Mouse (Mus musculus) kidney, embryonic 16.5 days (tissue): ENCODE data around the gene Maml2. TPM values are rescaled to one million over a fixed set of nuclear protein-coding genes. Genes with fewer than 3 reads are reported as not detected.

Experiments
- ATAC-seq: fragments of 200-750 bp; cut with Nextera tagmentation; 2 replicates; pipeline ENCODE4 v1.8.0; 2017; ENCODE audit warnings: moderate TSS enrichment; ENCODE audit not compliant: low FRiP score, low TSS enrichment
- H3K27ac ChIP-seq: fragments of 300-500 bp; sonication (generic); 2 replicates; pipeline ENCODE4 v1.5.1; 2014; ENCODE audit warnings: low read length
- H3K27me3 ChIP-seq: fragments of 300-500 bp; sonication (generic); 2 replicates; pipeline ENCODE4 v1.6.1; 2014; ENCODE audit warnings: low read length, control low read depth, mixed read lengths; ENCODE audit not compliant: insufficient read depth
- H3K36me3 ChIP-seq: fragments of 300-500 bp; sonication (generic); 2 replicates; pipeline ENCODE4 v1.6.1; 2014; ENCODE audit warnings: low read length, control low read depth, mixed read lengths; ENCODE audit not compliant: insufficient read depth
- H3K4me1 ChIP-seq: fragments of 300-500 bp; sonication (generic); 2 replicates; pipeline ENCODE4 v1.6.1; 2014; ENCODE audit warnings: low read length, control low read depth, mixed read lengths; ENCODE audit not compliant: insufficient read depth
- H3K4me2 ChIP-seq: fragments of 300-500 bp; sonication (generic); replicated peaks from 2 replicates; pipeline ENCODE4 v1.6.1; 2014; ENCODE audit warnings: low read depth, low read length
- H3K4me3 ChIP-seq: fragments of 300-500 bp; sonication (generic); 2 replicates; pipeline ENCODE4 v1.5.1; 2014; ENCODE audit warnings: mild to moderate bottlenecking, low read length
- H3K9ac ChIP-seq: fragments of 300-500 bp; sonication (generic); replicated peaks from 2 replicates; pipeline ENCODE4 v1.6.1; 2014; ENCODE audit warnings: low read length
- H3K9me3 ChIP-seq: fragments of 300-500 bp; sonication (generic); 2 replicates; pipeline ENCODE4 v1.6.1; 2016; ENCODE audit warnings: low read length, control low read depth
- WGBS: fragments of 180-500 bp; shearing (Covaris S2); extraction: QIAGEN DNeasy Blood & Tissue Kit; methylation state at CpG from one replicate; pipeline ENCODE4 v1.1.7; 2014; 5-methylcytosine and 5-hydroxymethylcytosine counted together
- polyA plus RNA-seq: library from polyadenylated mRNA; unstranded; fragments of >200 nt; fragmentation: Nextera tagmentation; extraction: Ambion mirVana; gene quantifications from 2 replicates; pipeline ENCODE4 v1.2.1, GENCODE M21; 2015

Gene Maml2
- 10.0 and 12.0 TPM in 2 replicates for polyA plus RNA-seq

GRCm38 (mm10) chr9:13297668-13298512, at the start of gene Maml2:
Gene Maml2, plus strand, starts transcription at chr9:13297957.
- H3K4me1 ChIP-seq = peaks cover 54% of the 10 kb centered on the region
- peak within 1 kb of the TSS; percentile 83 for H3K9ac ChIP-seq
- peak within 1 kb of the TSS; percentile 99 for H3K4me2 ChIP-seq
- no peaks in the 10 kb centered on the region for H3K36me3 ChIP-seq
- peak within 1 kb of the TSS; percentile 71 for H3K4me3 ChIP-seq
- H3K27ac ChIP-seq = peak within 1 kb of the TSS; percentile 83
- H3K27me3 ChIP-seq = no peaks in the 10 kb centered on the region
- ATAC-seq = peak; percentile 66
- 1% methylated on average over 23 of the region's 23 CpGs for WGBS
- H3K9me3 ChIP-seq = no peaks in the 10 kb centered on the region

- Histone ChIP-seq H3K9ac (no peak overlapping the region), H3K27ac (no peak overlapping the region), H3K4me3 (no peak overlapping the region), H3K4me2 (no peak overlapping the region), H3K9me3 (peaks cover 5% of the 10 kb centered on the region; the same call in 1 of the 2 replicates), H3K36me3 (no peaks in the 10 kb centered on the region), H3K4me1 (peaks cover 13% of the 10 kb centered on the region), H3K27me3 (no peaks in the 10 kb centered on the region)
- 94% methylated on average over 4 of the region's 4 CpGs for WGBS
- no peak for ATAC-seq
Observed at GRCm38 (mm10) chr9:13248104-13248503, 49.7 kb upstream of the Maml2 start.

GRCm38 (mm10) chr9:13251251-13251650, 46.5 kb upstream of the Maml2 start:
- Histone ChIP-seq H3K36me3 (no peaks in the 10 kb centered on the region), H3K4me1 (peaks cover 3% of the 10 kb centered on the region; the same call in 1 of the 2 replicates), H3K9me3 (no peaks in the 10 kb centered on the region), H3K27ac (no peak overlapping the region), H3K4me3 (no peak overlapping the region), H3K9ac (no peak overlapping the region), H3K4me2 (no peak overlapping the region), H3K27me3 (no peaks in the 10 kb centered on the region)
- ATAC-seq = no peak
- 82% methylated on average over 2 of the region's 2 CpGs for WGBS

GRCm38 (mm10) chr9:13256726-13257125, 41.0 kb upstream of the Maml2 start:
- no peaks in the 10 kb centered on the region for H3K27me3 ChIP-seq
- H3K9me3 ChIP-seq = no peaks in the 10 kb centered on the region
- no peak overlapping the region for H3K9ac ChIP-seq
- 94% methylated on average over 1 of the region's 1 CpGs for WGBS
- H3K27ac ChIP-seq = no peak overlapping the region
- no peak overlapping the region for H3K4me2 ChIP-seq
- no peak for ATAC-seq
- no peaks in the 10 kb centered on the region for H3K36me3 ChIP-seq
- no peak overlapping the region for H3K4me3 ChIP-seq
- no peaks in the 10 kb centered on the region for H3K4me1 ChIP-seq

- 95% methylated on average over 2 of the region's 2 CpGs for WGBS
- ATAC-seq = no peak
- Histone ChIP-seq H3K9ac (no peak overlapping the region), H3K9me3 (no peaks in the 10 kb centered on the region), H3K4me2 (no peak overlapping the region), H3K4me1 (no peaks in the 10 kb centered on the region), H3K4me3 (no peak overlapping the region), H3K27ac (no peak overlapping the region), H3K27me3 (no peaks in the 10 kb centered on the region), H3K36me3 (no peaks in the 10 kb centered on the region)
Observed at GRCm38 (mm10) chr9:13258173-13258572, 39.6 kb upstream of the Maml2 start.

GRCm38 (mm10) chr9:13260980-13261379, 36.8 kb upstream of the Maml2 start:
- ATAC-seq = no peak
- Histone ChIP-seq H3K4me3 (no peak overlapping the region), H3K27ac (no peak overlapping the region), H3K36me3 (no peaks in the 10 kb centered on the region), H3K9ac (no peak overlapping the region), H3K27me3 (no peaks in the 10 kb centered on the region), H3K4me2 (no peak overlapping the region), H3K4me1 (no peaks in the 10 kb centered on the region), H3K9me3 (no peaks in the 10 kb centered on the region)
- 81% methylated on average over 3 of the region's 3 CpGs for WGBS

- ATAC-seq = no peak
- Histone ChIP-seq H3K4me1 (no peaks in the 10 kb centered on the region), H3K27ac (no peak overlapping the region), H3K9ac (no peak overlapping the region), H3K4me2 (no peak overlapping the region), H3K36me3 (no peaks in the 10 kb centered on the region), H3K9me3 (no peaks in the 10 kb centered on the region), H3K4me3 (no peak overlapping the region), H3K27me3 (no peaks in the 10 kb centered on the region)
- WGBS = 93% methylated on average over 1 of the region's 1 CpGs
Observed at GRCm38 (mm10) chr9:13273219-13273618, 24.5 kb upstream of the Maml2 start.

GRCm38 (mm10) chr9:13287482-13287881, 10.3 kb upstream of the Maml2 start:
- H3K9ac ChIP-seq = no peak overlapping the region
- 62% methylated on average over 2 of the region's 2 CpGs for WGBS
- H3K27me3 ChIP-seq = no peaks in the 10 kb centered on the region
- H3K4me3 ChIP-seq = no peak overlapping the region
- H3K4me2 ChIP-seq = no peak overlapping the region
- H3K27ac ChIP-seq = no peak overlapping the region
- no peaks in the 10 kb centered on the region for H3K9me3 ChIP-seq
- H3K36me3 ChIP-seq = 0 out of 2 replicates have a peak, but pooled peaks cover 5% of the 10 kb centered on the region
- no peak for ATAC-seq
- H3K4me1 ChIP-seq = no peaks in the 10 kb centered on the region

GRCm38 (mm10) chr9:13296274-13297121, 1.3 kb upstream of the Maml2 start:
- whole genome bisulfite sequencing = under 1% methylated on average over 25 of the region's 28 CpGs
- H3K27me3 ChIP-seq = no peaks in the 10 kb centered on the region
- ATAC-seq = peak; percentile 96

More at GRCm38 (mm10) chr9:13296274-13297121, 1.3 kb upstream of the Maml2 start:
- Histone ChIP-seq H3K36me3 (no peaks in the 10 kb centered on the region), H3K9me3 (no peaks in the 10 kb centered on the region), H3K4me2 (peak overlapping the region; percentile 99), H3K9ac (peak overlapping the region; percentile 83), H3K4me1 (peaks cover 40% of the 10 kb centered on the region), H3K27ac (peak overlapping the region; percentile 83), H3K4me3 (peak overlapping the region; percentile 71)
